Mouse (Mus musculus): ENCODE measurements at regions not wholly inside any gene's neighbourhood (a gene's known extent, or its start where the extent isn't known, plus 50 kb on each side); places are given as distances from the start of the nearest gene placed in this dataset.

GRCm38 (mm10) chr10:16742246-16742645 is 980.8 kb upstream of the Cited2 start:
- no peaks in the 10 kb centered on the region for H3K27me3 ChIP-seq (replicated peaks; ENCODE audit: control insufficient read depth, insufficient read depth, low read length)
- no peak overlapping the region for H3K9ac ChIP-seq (ENCODE audit: low read depth, low read length)
- no peak for ATAC-seq
- no peaks in the 10 kb centered on the region for H3K36me3 ChIP-seq (ENCODE audit: control insufficient read depth, insufficient read depth, low read length)
- no peak overlapping the region for H3K27ac ChIP-seq (ENCODE audit: low read depth, low read length)
- H3K4me3 ChIP-seq (ENCODE audit: low read length), result no peak overlapping the region
- H3K4me1 ChIP-seq (ENCODE audit: control insufficient read depth, insufficient read depth, low read depth, low read length), result no peaks in the 10 kb centered on the region
- no peak overlapping the region for H3K4me2 ChIP-seq (ENCODE audit: low read length)
- no peaks in the 10 kb centered on the region for H3K9me3 ChIP-seq (ENCODE audit: control insufficient read depth, low read length)

- H3K4me3 ChIP-seq (ENCODE audit: low read length), result no peak overlapping the region
- no peaks in the 10 kb centered on the region for H3K4me1 ChIP-seq (ENCODE audit: control insufficient read depth, insufficient read depth, low read depth, low read length)
- no peaks in the 10 kb centered on the region for H3K36me3 ChIP-seq (ENCODE audit: control insufficient read depth, insufficient read depth, low read length)
- ATAC-seq, result no peak
- H3K27me3 ChIP-seq (replicated peaks; ENCODE audit: control insufficient read depth, insufficient read depth, low read length), result no peaks in the 10 kb centered on the region
- H3K27ac ChIP-seq (ENCODE audit: low read depth, low read length), result no peak overlapping the region
- H3K9ac ChIP-seq (ENCODE audit: low read depth, low read length), result no peak overlapping the region
- no peak overlapping the region for H3K4me2 ChIP-seq (ENCODE audit: low read length)
- H3K9me3 ChIP-seq (ENCODE audit: control insufficient read depth, low read length), result no peaks in the 10 kb centered on the region
Observed at GRCm38 (mm10) chr10:16751546-16751945, 971.5 kb upstream of the Cited2 start.

- Histone ChIP-seq H3K27ac (ENCODE audit: low read depth, low read length) (no peak overlapping the region), H3K4me1 (ENCODE audit: control insufficient read depth, insufficient read depth, low read depth, low read length) (no peaks in the 10 kb centered on the region), H3K4me2 (ENCODE audit: low read length) (no peak overlapping the region), H3K9ac (ENCODE audit: low read depth, low read length) (no peak overlapping the region), H3K9me3 (ENCODE audit: control insufficient read depth, low read length) (no peaks in the 10 kb centered on the region), H3K36me3 (ENCODE audit: control insufficient read depth, insufficient read depth, low read length) (no peaks in the 10 kb centered on the region), H3K4me3 (ENCODE audit: low read length) (no peak overlapping the region), H3K27me3 (replicated peaks; ENCODE audit: control insufficient read depth, insufficient read depth, low read length) (no peaks in the 10 kb centered on the region)
- WGBS, result 61% methylated on average over 4 of the region's 4 CpGs
- ATAC-seq, result no peak
Observed at GRCm38 (mm10) chr10:16789641-16790243, 933.3 kb upstream of the Cited2 start.

DNA sequence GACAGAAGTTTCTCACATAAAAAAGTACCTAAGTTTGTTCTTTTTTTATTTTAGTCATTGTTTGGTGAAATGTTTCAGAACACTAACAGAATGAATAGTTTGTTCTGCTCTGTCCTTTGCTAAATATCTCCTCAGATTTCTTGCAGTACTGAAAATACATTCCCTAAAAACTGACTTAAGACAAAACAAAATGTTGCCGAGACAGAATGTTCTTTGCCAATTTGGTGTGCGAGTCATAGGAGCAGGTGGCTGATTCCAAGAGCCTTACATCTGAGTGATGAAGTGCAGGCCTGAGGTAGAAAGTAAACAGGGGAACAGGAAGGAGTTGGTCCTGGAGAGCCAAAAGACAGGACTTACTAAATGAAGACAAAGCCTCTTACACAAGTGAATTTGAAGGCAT is 919.0 kb upstream of the Cited2 start:
- WGBS, result 63% methylated on average over 2 of the region's 2 CpGs

GRCm38 (mm10) chr10:16810716-16811115 is 912.3 kb upstream of the Cited2 start:
- Histone ChIP-seq H3K4me2 (ENCODE audit: low read length) (no peak overlapping the region), H3K9me3 (ENCODE audit: control insufficient read depth, low read length) (no peaks in the 10 kb centered on the region), H3K27me3 (replicated peaks; ENCODE audit: control insufficient read depth, insufficient read depth, low read length) (no peaks in the 10 kb centered on the region), H3K4me1 (ENCODE audit: control insufficient read depth, insufficient read depth, low read depth, low read length) (no peaks in the 10 kb centered on the region), H3K9ac (ENCODE audit: low read depth, low read length) (no peak overlapping the region), H3K4me3 (ENCODE audit: low read length) (no peak overlapping the region), H3K27ac (ENCODE audit: low read depth, low read length) (no peak overlapping the region), H3K36me3 (ENCODE audit: control insufficient read depth, insufficient read depth, low read length) (no peaks in the 10 kb centered on the region)
- ATAC-seq, result no peak
- WGBS, result 70% methylated on average over 2 of the region's 2 CpGs

More for the DNA sequence above, 919.0 kb upstream of the Cited2 start:
- no peak overlapping the region for H3K9ac ChIP-seq (ENCODE audit: low read depth, low read length)
- no peaks in the 10 kb centered on the region for H3K9me3 ChIP-seq (ENCODE audit: control insufficient read depth, low read length)
- no peak overlapping the region for H3K4me3 ChIP-seq (ENCODE audit: low read length)
- no peaks in the 10 kb centered on the region for H3K36me3 ChIP-seq (ENCODE audit: control insufficient read depth, insufficient read depth, low read length)
- no peak for ATAC-seq
- no peak overlapping the region for H3K4me2 ChIP-seq (ENCODE audit: low read length)
- H3K27ac ChIP-seq (ENCODE audit: low read depth, low read length), result no peak overlapping the region
- no peaks in the 10 kb centered on the region for H3K4me1 ChIP-seq (ENCODE audit: control insufficient read depth, insufficient read depth, low read depth, low read length)
- no peaks in the 10 kb centered on the region for H3K27me3 ChIP-seq (replicated peaks; ENCODE audit: control insufficient read depth, insufficient read depth, low read length)

GRCm38 (mm10) chr10:16814013-16814412 is 909.0 kb upstream of the Cited2 start:
- Histone ChIP-seq H3K9ac (ENCODE audit: low read depth, low read length) (no peak overlapping the region), H3K4me2 (ENCODE audit: low read length) (no peak overlapping the region), H3K36me3 (ENCODE audit: control insufficient read depth, insufficient read depth, low read length) (no peaks in the 10 kb centered on the region), H3K27ac (ENCODE audit: low read depth, low read length) (no peak overlapping the region), H3K9me3 (ENCODE audit: control insufficient read depth, low read length) (no peaks in the 10 kb centered on the region), H3K4me3 (ENCODE audit: low read length) (no peak overlapping the region), H3K4me1 (ENCODE audit: control insufficient read depth, insufficient read depth, low read depth, low read length) (no peaks in the 10 kb centered on the region), H3K27me3 (replicated peaks; ENCODE audit: control insufficient read depth, insufficient read depth, low read length) (no peaks in the 10 kb centered on the region)
- WGBS, result 94% methylated on average over 2 of the region's 2 CpGs
- no peak for ATAC-seq

DNA sequence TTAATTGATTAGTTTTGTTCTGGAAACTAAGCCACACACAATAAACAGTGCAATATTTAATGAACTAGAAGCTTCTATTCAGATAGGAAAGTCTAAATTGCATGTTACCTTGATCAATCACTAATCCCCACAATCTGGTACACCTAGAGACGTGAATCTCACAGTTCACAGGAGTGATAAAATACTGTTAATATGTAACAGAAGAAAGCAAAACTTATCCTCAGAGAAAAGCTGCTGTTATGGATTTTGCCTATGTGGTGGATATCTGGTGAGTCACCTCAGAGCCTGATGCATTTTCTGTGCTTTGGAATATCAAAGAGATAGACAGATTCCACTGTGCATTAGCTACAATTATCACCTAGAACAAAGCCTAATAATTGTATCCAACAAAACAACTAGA is 861.5 kb upstream of the Cited2 start:
- H3K36me3 ChIP-seq (ENCODE audit: control insufficient read depth, insufficient read depth, low read length), result no peaks in the 10 kb centered on the region
- no peak for ATAC-seq
- no peak overlapping the region for H3K9ac ChIP-seq (ENCODE audit: low read depth, low read length)
- H3K9me3 ChIP-seq (ENCODE audit: control insufficient read depth, low read length), result no peaks in the 10 kb centered on the region
- no peak overlapping the region for H3K4me3 ChIP-seq (ENCODE audit: low read length)
- no peaks in the 10 kb centered on the region for H3K4me1 ChIP-seq (ENCODE audit: control insufficient read depth, insufficient read depth, low read depth, low read length)
- H3K27ac ChIP-seq (ENCODE audit: low read depth, low read length), result no peak overlapping the region
- no peaks in the 10 kb centered on the region for H3K27me3 ChIP-seq (replicated peaks; ENCODE audit: control insufficient read depth, insufficient read depth, low read length)
- no peak overlapping the region for H3K4me2 ChIP-seq (ENCODE audit: low read length)
- WGBS, result 86% methylated on average over 1 of the region's 1 CpGs

GRCm38 (mm10) chr10:16866914-16867313 is 856.1 kb upstream of the Cited2 start:
- H3K4me2 ChIP-seq (ENCODE audit: low read length), result no peak overlapping the region
- no peaks in the 10 kb centered on the region for H3K36me3 ChIP-seq (ENCODE audit: control insufficient read depth, insufficient read depth, low read length)
- no peak overlapping the region for H3K9ac ChIP-seq (ENCODE audit: low read depth, low read length)
- WGBS, result 76% methylated on average over 2 of the region's 2 CpGs
- H3K4me1 ChIP-seq (ENCODE audit: control insufficient read depth, insufficient read depth, low read depth, low read length), result no peaks in the 10 kb centered on the region
- H3K27me3 ChIP-seq (replicated peaks; ENCODE audit: control insufficient read depth, insufficient read depth, low read length), result no peaks in the 10 kb centered on the region
- no peak overlapping the region for H3K27ac ChIP-seq (ENCODE audit: low read depth, low read length)
- ATAC-seq, result no peak
- no peak overlapping the region for H3K4me3 ChIP-seq (ENCODE audit: low read length)
- H3K9me3 ChIP-seq (ENCODE audit: control insufficient read depth, low read length), result no peaks in the 10 kb centered on the region

DNA sequence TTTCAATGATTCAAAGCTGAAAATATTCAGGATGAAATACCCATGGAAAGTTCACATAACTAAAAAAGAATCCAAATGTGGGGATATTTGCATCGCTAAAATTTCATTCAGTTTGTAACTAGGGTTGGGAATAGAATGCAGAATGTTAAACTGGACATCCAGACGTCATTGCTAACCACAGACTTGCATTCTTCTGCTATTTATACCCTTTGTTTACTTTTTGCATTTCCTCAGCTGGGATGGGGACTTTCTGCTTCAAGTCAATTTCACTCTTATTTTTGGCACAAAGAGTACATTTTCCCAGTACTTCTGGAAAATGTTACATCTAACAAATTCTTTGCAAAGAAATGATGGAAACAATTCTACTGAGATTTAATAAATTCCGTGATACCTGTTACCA is 848.9 kb upstream of the Cited2 start:
- H3K9ac ChIP-seq (ENCODE audit: low read depth, low read length), result no peak overlapping the region
- no peaks in the 10 kb centered on the region for H3K27me3 ChIP-seq (replicated peaks; ENCODE audit: control insufficient read depth, insufficient read depth, low read length)
- H3K4me2 ChIP-seq (ENCODE audit: low read length), result no peak overlapping the region
- no peaks in the 10 kb centered on the region for H3K9me3 ChIP-seq (ENCODE audit: control insufficient read depth, low read length)
- no peak overlapping the region for H3K4me3 ChIP-seq (ENCODE audit: low read length)
- H3K27ac ChIP-seq (ENCODE audit: low read depth, low read length), result no peak overlapping the region
- ATAC-seq, result no peak
- no peaks in the 10 kb centered on the region for H3K4me1 ChIP-seq (ENCODE audit: control insufficient read depth, insufficient read depth, low read depth, low read length)
- H3K36me3 ChIP-seq (ENCODE audit: control insufficient read depth, insufficient read depth, low read length), result no peaks in the 10 kb centered on the region
- WGBS, result 82% methylated on average over 3 of the region's 3 CpGs

DNA sequence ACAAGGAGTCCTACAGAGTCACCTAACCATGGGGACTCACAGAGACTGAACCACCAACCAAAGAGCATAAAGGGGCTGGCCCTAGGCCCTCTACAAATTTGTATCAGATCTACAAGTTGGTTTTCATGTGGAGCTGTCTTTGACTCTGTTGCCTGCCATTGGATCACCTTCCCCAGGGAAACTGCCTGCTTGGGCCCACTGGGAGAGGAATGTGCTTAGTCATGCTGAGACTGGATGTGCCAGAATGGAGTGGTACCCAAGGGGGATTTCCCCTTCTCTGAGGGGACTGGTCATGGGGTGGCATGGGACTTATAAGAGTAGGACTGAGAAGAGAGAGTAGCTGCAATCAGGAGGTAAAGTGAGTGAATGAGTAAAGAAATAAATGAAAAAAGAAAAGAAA is 844.8 kb upstream of the Cited2 start:
- no peaks in the 10 kb centered on the region for H3K36me3 ChIP-seq (ENCODE audit: control insufficient read depth, insufficient read depth, low read length)
- H3K27ac ChIP-seq (ENCODE audit: low read depth, low read length), result no peak overlapping the region
- no peak overlapping the region for H3K4me3 ChIP-seq (ENCODE audit: low read length)
- no peaks in the 10 kb centered on the region for H3K4me1 ChIP-seq (ENCODE audit: control insufficient read depth, insufficient read depth, low read depth, low read length)
- H3K27me3 ChIP-seq (replicated peaks; ENCODE audit: control insufficient read depth, insufficient read depth, low read length), result no peaks in the 10 kb centered on the region
- ATAC-seq, result no peak
- H3K9ac ChIP-seq (ENCODE audit: low read depth, low read length), result no peak overlapping the region
- H3K9me3 ChIP-seq (ENCODE audit: control insufficient read depth, low read length), result no peaks in the 10 kb centered on the region
- H3K4me2 ChIP-seq (ENCODE audit: low read length), result no peak overlapping the region

Data from hindbrain, embryonic 16.5 days (tissue).